Mouse (Mus musculus) c-Kit-positive CD71-negative TER-119-negative erythroid progenitor cells, embryonic 14.5 days (primary cell): ENCODE results near the gene 1700086D15Rik.
A peak's percentile ranks its signal among the peaks of the same experiment; 100 is the strongest.

Experiments used
- DNase-seq: peaks from one replicate; pipeline ENCODE4 v3.0.0-alpha.2; 2013; ENCODE audit warnings: low read depth

Gene 1700086D15Rik

DNA sequence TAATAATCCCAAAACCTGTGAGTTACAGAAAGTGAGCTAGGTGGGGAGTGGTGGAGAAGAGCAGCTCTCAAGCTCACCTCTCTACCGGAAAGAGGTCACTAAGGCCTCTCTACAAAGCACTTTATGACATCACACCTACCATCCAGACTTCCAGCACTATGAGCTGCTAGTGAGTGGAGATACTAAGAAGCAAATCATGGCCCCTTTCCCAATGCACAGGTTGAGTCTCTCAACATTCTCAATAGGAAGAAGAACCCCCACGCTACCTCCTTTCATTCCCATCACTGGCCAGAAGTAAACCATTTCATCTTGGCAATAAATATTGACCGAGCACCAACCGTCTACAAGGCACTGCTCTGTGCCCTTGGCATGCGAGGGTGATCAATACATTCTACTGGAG is at the start of gene 1700086D15Rik:
1700086D15Rik (minus strand) TSS at position 101 of the 400 bp plus-strand sequence.
- no peak for DNase-seq

DNA sequence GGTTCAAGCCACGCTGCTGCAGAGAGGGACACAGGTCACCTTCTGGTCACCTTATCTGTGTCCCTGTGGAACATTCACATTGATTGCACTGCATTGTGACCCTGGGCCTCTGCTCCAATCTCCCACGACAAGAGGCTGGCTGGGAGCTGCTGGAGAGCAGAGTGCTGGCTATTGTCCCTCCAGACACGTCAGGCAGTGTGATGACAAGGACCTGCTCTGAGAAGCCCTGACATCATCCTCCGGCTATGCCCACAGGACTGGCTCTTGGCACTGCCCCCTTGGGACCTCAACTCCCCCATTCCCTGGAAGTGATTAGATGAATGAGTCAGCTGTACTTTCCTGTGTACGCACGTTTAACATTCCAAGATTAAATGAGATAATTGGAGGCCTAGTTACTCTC is 49.8 kb upstream of the 1700086D15Rik start:
- DNase-seq: no peak

DNA sequence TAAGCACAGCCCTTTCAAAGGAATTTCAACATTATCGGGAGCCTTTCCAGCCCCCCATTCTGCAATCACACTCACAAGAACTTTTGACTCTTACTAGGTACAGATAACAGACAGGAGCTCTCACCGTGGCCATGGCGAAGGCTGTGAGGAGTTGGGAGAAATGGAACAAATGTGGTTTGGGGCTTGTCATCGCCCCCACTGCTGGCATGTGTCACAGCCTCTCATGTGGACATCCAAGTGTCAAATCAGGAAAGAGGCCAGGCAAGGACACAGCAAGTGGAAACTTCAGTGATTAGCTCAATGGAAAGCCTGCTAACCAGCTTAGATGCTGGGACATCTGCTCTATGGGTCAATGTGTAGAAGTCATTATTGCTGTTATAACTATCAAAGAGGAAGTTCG is 45.6 kb upstream of the 1700086D15Rik start:
- DNase-seq: no peak

DNA sequence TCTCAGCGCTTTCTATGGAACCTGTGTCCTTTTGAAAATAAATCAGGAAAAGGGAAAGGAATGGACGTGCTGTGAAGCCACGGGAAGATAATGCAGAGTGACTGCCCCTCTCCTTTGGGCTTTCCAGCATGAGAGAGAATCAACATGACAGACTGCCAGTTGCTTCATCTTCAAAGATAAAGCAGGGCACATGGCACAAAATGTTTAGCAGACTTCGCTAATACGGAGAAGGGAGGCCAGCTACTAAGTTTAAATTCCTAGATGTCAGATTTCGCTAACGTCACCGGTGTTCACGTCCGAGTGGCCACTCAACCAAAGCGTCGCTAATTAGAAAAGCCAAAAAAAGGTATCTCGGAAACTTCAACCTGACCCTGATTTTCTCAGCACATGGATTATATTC is 45.0 kb upstream of the 1700086D15Rik start:
- DNase-seq: no peak

DNA sequence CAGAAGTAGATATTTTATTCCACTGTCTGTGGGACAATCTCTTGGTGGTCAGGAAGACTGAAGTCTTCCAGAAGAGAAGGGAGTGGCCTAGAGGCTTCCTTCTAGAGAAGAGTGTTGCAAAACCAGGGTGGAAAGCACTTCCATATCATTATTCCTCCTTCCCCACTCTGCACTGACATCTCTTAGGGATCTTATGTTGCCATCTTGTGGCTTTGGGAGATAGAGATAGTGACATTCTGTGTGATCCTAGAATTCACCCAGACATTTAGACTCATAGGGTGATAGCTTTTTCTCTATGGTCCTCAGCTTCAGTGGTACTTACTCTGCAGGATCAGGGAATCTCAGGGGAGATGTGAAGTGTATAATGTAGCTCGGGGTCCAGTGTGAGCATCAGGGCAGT is 43.3 kb upstream of the 1700086D15Rik start:
- DNase-seq: no peak

DNA sequence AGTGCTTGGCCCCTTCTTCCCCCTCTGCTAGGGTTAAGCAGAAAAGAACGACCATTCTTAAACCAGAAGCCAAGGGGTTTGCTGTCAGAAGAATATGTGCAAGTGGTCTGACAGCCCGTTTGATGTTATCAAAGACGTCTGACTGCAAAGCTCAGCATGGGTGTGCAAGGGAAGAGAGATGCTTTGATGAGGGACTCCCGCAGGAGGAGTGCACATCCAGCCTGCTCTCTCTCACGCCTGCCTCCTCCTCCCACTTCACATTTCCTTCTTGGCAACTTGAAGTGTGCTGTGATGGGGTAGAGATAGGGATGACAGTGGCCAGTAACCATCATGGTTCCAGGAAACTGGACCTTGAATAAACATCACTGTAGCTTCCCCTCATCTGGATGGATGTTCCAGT is 42.5 kb upstream of the 1700086D15Rik start:
- no peak for DNase-seq

DNA sequence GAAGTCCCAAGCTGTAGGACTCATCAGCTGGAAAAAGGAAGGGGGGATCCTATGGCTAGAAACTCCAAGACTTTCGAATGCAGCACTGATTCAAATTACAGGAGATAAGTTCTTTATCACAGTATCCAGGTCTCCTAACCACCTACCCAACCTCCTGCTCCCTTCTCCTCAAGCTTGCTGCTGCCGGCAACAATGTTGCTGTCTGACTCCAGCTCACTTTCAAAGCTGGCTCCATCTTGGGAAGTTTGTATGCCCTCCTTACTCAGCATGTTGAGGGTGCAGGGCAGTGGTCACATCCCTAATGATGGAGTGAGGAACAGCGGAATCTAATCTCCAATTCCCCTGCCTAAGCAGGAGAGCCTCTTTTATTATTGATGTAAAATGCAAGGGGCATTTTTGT is 38.3 kb upstream of the 1700086D15Rik start:
- no peak for DNase-seq

DNA sequence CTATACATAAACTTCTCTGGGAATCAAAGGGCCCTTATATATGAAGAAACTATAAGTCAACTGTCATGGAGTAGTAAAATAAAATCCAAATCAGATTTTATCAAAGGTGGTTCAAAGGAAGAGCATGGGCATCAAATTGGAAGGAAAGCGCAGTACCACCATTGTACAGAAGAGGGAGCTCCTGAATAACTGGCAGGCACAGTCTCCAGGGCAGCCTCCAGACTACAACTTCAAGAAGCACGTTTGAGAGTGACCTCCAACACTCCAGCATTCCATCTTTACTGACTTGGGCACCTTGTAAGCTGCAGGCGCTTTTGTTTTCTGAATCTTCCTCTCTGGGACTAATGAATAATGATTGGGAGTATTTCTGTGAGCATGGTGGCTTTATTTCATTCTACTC is 37.6 kb upstream of the 1700086D15Rik start:
- DNase-seq: peak; percentile 28

DNA sequence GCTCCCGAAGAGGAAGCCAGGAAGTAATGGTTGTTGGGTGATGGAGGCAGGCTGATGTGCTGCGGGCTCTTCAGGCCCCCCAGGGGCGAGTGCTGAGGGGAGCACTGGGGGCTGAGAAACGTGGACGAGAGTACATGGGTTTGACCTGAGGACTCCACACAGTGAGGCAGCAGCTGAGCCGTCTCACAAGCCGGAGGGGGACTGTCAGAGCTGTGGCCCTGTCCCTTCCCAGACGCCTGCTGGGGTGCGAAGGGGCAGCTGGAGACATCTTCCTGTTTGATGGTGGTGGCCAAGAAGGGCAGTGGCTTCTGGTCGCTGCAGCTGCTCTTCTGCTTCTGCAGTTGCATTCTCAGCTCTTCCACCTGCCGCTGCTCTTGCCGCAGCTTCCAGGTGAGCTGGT is 27.3 kb upstream of the 1700086D15Rik start:
- no peak for DNase-seq

DNA sequence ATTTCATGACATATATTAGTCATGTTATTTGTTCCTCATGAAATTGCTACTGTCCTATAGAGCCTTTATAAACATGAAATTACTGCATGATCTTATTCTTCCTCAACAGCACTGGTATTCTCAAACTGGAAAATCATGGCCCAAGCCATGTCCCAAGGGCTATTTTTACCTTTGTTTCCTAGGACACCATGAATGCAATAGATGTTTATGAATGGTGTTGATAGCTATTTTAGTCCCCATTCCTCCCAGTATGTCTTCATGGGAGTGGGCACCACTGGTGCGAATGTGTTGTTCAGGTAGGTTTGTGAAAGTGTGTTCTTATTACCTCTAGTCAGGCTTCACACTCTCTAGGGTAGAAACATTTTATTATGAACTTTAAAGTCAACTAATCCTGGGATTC is 25.4 kb upstream of the 1700086D15Rik start:
- no peak for DNase-seq

DNA sequence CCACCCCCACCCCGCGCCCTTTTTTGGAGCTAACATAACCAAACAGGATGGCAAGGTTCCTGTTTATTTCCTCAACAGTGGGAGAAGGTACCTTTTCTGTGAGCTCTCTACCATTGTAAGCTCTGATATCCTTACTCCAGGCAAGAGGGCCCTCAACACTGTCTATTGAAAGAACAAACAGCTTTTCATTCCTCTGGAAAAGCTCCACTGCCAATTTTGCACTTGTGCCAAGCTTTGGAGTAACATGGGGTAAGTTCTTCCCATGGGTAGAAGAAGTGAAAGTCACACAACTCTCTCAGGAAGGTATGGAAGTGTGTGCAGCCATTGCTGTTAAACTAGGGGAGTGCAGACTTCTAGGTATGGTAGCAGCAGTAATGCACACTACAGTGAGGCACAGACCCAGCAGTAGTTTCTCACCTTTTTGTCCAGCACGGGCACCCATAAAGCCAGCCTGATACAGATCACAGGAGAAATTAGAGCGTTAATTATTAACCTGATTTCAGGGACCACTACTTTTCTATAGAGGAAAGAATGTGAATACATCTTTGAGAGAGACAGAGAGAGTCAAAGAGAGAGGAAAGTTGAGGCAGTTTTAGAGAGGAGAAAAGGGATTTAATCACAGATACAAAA is 10.5 kb upstream of the 1700086D15Rik start:
- no peak for DNase-seq

DNA sequence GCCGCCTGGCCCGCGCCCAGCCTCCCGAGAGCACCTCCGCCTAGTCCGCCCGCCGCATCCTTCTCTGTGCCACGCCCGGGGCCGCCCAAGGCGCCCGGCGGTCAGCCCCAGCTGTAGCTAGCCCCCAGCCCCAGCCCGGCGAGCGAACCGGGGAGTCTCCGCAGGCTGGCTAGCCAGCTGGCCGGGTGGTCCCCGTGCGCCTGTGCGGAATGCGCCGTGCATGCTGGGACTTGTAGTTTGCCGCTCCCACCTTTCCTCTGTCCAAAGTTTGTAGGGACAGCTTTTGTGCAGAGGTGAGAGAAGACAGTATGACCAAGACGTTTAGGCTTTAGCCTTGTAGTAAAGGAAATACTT is 3.1 kb upstream of the 1700086D15Rik start, which contains the start of gene Arhgap44:
Arhgap44 (minus strand) TSS at position 195 of the 354 bp plus-strand sequence.
- DNase-seq: peak; percentile 1

DNA sequence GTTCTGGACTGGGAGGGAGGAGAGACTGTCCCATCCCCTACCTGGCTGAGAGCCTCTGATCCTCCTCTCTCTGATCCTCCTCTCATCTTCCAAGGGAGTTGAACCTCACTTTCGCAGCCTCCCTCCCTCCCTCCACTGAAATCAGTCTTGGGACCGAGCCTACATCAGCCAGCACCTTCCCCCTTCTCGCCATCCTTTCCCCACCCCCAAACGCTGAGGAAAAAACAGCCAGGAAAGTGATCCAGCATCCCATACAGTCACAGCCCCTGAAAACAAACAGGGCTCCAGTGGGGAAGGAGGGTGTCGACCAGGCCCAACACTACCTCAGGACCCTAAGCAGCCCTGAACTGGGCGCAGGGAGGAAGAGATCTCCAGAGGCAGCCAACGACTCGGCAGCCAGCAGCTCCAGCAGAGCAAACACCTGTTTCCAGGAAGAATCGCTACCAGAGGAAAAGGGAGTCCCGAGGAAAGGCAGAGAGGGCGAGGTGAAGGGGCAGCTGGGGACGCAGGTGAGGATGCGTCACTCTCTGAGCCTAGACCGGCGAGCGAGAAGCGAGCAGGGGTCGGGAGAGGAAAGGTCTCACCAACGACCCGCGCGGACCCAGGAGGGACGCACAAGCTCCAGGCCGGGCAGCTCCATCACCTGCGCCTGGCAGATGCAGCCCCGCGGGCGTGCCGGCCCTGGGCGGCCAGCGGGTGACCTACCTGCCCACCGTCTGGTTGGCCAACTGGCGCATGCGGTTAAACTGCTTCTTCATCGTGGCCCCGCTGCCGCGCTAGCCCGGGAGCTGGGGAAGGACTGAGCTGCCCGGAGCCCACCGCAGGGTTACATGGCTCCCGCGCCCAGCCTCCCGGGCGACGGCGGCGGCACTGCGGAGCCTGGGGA is 2.4 kb upstream of the 1700086D15Rik start:
- DNase-seq: no peak

DNA sequence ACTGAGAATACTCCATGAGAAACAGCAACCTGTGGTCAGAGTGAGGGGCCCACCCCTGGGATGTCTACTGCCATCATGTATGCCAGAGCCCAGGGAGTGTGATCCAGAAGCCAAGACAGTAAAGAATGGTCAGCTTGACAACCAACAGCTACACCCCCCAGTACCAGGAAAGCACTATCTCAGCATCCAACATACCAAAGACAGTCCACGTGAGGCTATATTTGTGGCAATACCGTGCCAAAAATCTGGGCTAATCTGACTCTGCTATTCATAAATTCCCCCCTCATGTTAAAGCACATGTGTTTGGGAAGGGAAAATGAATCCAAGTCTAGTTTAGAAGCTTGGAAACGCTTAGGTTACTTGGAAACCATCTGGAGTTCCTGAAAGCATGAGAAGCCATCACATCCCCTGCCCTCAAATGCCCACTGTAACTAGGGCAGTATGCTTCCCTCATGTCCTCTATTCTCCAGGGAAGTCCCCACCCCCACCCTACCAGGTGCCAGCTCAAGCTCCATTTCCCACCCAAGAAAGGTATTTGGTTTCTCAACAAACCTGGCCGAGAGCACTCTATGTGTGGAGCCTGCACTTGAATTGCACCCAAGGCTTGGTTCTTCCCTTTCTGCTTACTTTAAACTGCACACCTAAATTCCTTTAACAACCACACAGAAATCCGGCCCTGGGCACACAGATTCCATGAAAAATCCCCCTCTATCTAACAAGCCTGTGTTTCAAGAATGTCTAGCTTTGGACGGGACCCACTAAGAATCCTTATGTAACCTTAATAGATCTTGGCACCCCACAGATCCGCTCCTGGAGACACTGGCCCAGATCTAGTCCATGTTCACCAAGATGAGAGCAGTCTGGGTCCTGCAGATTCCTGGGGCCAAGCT is 1.5 kb upstream of the 1700086D15Rik start:
- no peak for DNase-seq

DNA sequence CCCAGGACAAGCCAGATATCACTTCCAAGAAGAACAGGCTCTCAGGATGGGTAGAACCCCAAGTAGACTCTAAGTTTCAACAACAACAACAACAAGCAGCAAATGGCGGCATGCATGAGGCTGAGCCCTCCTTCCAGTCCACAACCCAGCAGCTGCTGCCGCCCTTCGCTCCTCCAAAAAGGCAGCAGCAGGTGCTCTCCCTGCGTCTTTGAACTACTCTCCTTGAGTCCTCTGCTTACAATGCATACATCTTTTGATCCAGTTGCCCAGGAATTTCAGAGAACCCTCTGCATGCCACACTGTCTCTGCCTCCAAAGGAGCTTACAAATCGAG is 1.1 kb downstream of the 1700086D15Rik start:
- no peak for DNase-seq

DNA sequence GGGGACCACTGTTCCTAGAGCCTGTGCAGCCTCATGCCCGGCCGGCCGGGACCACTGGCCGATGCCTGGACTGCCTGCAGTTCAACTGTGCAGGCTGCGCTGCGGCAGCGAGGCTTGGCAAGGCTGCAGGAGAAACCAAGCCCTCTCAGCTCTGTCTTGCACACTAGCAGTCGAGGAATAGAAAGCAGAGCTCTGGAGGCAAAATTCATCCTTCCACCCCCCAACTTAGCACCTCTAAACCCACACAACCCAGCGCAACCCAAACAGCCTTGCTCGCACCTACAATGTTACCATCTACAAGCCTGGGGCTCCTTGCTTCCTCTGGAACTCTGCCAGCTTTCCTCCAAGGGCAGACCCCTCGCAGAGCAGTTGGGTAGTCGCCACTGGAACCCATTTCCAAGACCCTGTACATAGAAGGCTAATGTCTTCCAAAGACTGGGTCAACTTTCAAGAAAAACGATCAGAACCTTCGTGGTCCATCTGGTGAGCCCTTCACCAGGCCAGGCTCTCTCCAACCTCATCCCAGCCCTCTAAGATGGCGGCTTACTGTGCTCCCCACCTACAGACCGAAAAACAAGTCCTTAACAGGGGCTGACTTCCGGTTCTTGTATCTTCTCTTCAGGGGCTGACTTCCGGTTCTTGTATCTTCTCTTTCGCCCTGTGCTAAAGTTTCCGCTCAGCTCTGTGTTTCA is 1.6 kb downstream of the 1700086D15Rik start:
- DNase-seq: no peak

DNA sequence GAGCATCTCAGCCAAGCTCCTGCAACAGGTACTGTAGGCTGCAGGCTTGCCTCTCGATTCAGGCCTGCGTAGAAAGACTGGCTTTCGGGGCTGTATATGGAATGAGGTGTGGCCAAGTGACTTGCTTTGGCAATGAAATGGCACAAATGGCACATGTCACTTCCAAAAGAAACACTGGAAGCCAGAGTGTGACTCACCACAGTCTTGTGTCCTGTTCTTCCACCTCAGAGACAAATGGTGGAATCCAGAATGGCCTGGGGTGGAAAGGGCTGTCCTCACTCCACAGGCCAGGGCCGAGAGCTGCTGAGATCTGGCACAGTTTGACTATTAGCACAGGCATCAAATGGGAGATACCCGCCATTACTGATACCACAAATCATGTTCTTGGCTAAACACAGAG is 6.7 kb downstream of the 1700086D15Rik start:
- DNase-seq: no peak

DNA sequence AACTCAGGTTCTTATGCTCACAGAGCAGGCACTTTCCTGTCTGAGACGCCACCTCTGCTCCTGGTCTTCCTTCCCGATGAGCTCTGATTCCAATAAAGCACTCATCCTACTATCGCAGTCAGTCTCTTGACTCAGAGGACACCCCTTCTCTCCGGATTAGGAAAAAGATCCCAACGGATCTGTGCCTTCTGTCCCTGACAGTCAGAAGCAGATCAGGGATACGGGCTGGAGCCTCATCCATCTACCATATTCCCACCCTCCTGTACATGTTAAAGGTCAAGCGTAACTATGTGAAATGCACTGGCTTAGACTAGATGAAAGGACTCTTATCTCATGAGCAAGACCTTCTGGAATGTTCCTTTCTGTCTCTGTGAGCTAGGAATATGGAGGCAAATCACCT is 11.2 kb downstream of the 1700086D15Rik start:
- no peak for DNase-seq

DNA sequence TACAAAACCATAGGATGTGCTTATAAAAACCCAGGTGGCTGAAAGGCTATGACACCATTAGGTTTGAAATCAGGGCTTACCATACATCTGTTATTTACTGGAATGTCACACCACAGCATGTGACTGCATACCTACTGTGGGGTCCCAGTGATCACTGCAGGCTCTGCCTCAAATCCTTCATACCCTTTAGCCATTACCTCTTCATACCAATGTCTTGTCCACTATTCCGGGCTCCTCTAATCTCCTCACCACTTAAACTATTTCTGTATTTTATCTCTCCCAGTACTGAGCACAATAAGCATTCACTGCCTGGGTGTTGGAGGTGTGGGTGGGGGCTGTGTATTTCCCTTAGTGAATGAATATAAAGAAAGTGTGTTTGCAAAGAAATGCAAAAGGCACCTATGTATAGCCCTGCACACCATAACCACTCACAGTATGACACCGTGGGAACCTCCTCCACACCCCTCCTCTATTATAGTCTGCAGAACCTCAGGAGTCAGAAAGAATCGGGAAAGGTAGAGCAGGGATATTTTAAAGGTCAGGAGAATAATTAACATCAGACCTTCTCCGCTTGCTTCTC is 16.8 kb downstream of the 1700086D15Rik start:
- no peak for DNase-seq

DNA sequence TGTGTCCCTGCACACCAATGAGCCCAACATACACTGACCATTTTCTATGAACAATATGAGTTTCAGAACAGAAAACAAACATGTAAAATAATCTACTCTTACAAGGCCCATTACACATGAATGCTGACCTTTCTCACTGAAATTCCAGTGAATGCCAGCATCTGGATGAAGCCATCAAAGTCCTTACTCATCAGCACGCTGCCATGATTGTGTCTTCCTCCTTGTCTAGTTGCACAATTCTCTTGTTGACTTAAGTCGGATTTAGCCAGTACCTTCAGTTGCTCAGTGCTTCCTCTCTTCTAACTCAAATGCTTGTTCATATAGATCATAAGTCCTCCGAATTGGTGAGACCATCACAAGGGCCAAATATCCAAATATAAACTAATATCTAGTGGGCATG is 20.7 kb downstream of the 1700086D15Rik start:
- DNase-seq: no peak

DNA sequence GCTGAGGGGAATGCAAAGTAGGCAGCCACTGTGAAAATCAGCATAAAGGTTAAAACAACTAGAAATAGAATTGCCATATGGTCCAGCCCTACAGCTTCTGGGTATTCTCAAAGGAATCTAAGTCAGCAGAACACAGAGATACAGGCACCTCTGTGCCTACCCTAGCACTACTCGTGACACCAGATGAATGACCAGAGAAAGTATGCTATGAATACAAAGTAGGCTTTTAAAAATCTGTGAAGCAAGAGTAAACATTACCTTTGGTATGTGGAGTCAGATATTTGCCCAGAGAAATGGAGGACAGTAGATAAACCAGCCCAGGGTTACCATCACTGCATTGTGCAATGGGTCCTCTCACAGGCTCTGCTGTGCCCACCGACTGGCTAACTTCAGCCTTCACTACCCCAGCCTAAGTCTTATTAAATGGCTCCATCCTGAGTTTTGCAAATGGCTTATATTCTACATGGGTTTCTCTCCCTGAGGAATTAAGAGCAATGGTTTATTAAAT is 22.5 kb downstream of the 1700086D15Rik start:
- no peak for DNase-seq
